Mouse (Mus musculus) hindbrain, embryonic 13.5 days (tissue): ENCODE results near the gene Prpf6. TPM values are rescaled to one million over a fixed set of nuclear protein-coding genes. Genes with fewer than 3 reads are reported as not detected.

Source experiments
- ATAC-seq: fragments of 200-750 bp; cut with Nextera tagmentation; 2 replicates; pipeline ENCODE4 v1.8.0; 2017; ENCODE audit warnings: moderate TSS enrichment; ENCODE audit not compliant: low FRiP score
- H3K27ac ChIP-seq: fragments of 300-500 bp; sonication (generic); 2 replicates; pipeline ENCODE4 v1.5.1; 2015; ENCODE audit warnings: inconsistent platforms, mild to moderate bottlenecking, moderate library complexity
- H3K27me3 ChIP-seq: fragments of 300-500 bp; sonication (generic); 2 replicates; pipeline ENCODE4 v1.6.1; 2015; ENCODE audit warnings: mild to moderate bottlenecking, inconsistent platforms
- H3K36me3 ChIP-seq: fragments of 300-500 bp; sonication (generic); 2 replicates; pipeline ENCODE4 v1.6.1; 2015; ENCODE audit warnings: mild to moderate bottlenecking, inconsistent platforms
- H3K4me1 ChIP-seq: fragments of 300-500 bp; sonication (generic); replicated peaks from 2 replicates; pipeline ENCODE4 v1.6.1; 2015; ENCODE audit warnings: inconsistent platforms
- H3K4me2 ChIP-seq: fragments of 300-500 bp; sonication (generic); 2 replicates; pipeline ENCODE4 v1.6.1; 2015; ENCODE audit warnings: inconsistent platforms, mild to moderate bottlenecking, moderate library complexity
- H3K4me3 ChIP-seq: fragments of 300-500 bp; sonication (generic); 2 replicates; pipeline ENCODE4 v1.5.1; 2015; ENCODE audit warnings: mild to moderate bottlenecking, inconsistent platforms
- H3K9ac ChIP-seq: fragments of 300-500 bp; sonication (generic); 2 replicates; pipeline ENCODE4 v1.6.1; 2015; ENCODE audit warnings: mild to moderate bottlenecking, inconsistent platforms
- H3K9me3 ChIP-seq: fragments of 300-500 bp; sonication (generic); 2 replicates; pipeline ENCODE4 v1.6.1; 2016; ENCODE audit warnings: inconsistent platforms
- WGBS: fragments of 180-500 bp; shearing (Covaris S2); methylation state at CpG from one replicate; pipeline ENCODE4 v1.1.7; 2015; 5-methylcytosine and 5-hydroxymethylcytosine counted together
- polyA plus RNA-seq: library from polyadenylated mRNA; unstranded; fragments of >200 nt; fragmentation: Nextera tagmentation; extraction: Ambion mirVana; gene quantifications from 2 replicates; pipeline ENCODE4 v1.2.1, GENCODE M21; 2015

Gene Prpf6
- polyA plus RNA-seq, 1 experiment from 2014 or later: 63.7 TPM

DNA sequence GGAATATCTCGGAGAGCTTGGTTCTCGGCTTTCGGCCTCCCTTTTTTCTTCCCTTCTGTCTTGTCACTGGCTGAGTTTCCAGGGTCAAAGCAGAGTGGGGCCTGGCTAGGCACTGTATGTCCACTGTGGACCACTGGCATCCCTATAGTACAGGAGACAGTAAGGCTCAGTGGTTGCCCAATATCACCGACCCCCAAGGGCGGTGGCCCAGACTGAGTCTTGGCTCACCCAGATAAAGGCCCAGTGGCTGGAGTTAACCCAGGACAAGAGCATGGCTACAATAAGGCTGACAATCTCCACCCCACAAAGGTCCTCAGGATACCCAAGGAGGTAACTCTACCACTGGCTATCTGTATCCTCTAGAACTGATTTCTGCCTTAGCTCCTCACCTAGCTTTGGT lies 1.2 kb upstream of the Prpf6 start:
- 96% methylated on average over 5 of the region's 5 CpGs for WGBS
- H3K36me3 ChIP-seq: peaks cover 55% of the 10 kb centered on the region
- ATAC-seq: no peak
- peak overlapping the region; percentile 85; the same call in 1 of the 2 replicates for H3K4me2 ChIP-seq
- H3K27me3 ChIP-seq: no peaks in the 10 kb centered on the region
- no peaks in the 10 kb centered on the region for H3K9me3 ChIP-seq
- H3K4me3 ChIP-seq: peak overlapping the region; percentile 96; the same call in 1 of the 2 replicates
- H3K9ac ChIP-seq: peak overlapping the region; percentile 97; the same call in 1 of the 2 replicates
- H3K27ac ChIP-seq: no peak overlapping the region
- peaks cover 33% of the 10 kb centered on the region for H3K4me1 ChIP-seq

DNA sequence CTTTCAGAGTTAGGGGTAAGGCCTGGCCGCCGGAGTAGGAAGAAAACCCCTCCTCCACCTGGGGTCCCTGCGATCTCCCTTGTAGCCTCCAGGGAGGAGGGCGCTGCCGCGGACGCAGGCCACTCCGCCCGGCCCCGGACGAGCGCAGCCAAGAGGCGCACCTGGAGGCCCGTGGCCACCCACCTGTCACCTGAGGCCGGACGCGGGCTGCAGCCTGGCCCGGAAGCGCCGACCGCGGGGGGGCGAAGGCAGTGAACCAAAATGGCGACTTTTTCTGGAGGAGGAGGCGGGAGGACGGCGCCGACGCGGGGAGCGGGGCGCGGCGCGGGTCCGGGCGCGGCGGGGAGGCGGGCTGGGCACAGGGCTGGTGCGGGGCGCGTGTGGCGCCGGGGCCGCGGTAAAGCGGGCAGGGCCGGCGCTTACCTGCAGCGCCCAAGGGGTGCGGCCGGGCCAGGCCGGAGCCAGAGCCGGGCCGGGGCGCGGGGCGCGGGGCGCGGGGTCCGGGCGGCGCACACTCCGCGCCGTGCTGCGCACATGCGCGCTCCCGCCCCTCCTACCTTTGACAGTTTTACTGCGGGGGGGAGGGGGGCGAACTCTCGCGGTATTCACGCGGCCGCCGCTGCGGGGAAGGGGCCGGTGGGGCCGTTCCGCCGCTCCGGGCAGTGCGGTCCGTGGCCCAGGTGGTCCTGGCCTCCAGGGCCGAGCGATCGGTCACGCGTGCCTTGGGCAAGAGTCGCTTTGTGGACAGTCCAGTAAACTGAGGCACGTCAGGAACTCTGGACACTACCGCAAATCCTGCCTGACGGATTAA lies 768 bp downstream of the Prpf6 start, which contains the start of gene Zfp512b:
TSS of gene Zfp512b (minus strand) at position 573 of the 811 bp plus-strand sequence.
- peak; percentile 83 for ATAC-seq
- Histone ChIP-seq H3K9me3 (no peaks in the 10 kb centered on the region), H3K4me2 (peak within 1 kb of the TSS; percentile 85), H3K36me3 (peaks cover 53% of the 10 kb centered on the region), H3K27me3 (no peaks in the 10 kb centered on the region), H3K27ac (peak within 1 kb of the TSS; percentile 93), H3K4me1 (peaks cover 45% of the 10 kb centered on the region), H3K4me3 (peak within 1 kb of the TSS; percentile 96), H3K9ac (peak within 1 kb of the TSS; percentile 97)
- under 1% methylated on average over 71 of the region's 97 CpGs for WGBS

DNA sequence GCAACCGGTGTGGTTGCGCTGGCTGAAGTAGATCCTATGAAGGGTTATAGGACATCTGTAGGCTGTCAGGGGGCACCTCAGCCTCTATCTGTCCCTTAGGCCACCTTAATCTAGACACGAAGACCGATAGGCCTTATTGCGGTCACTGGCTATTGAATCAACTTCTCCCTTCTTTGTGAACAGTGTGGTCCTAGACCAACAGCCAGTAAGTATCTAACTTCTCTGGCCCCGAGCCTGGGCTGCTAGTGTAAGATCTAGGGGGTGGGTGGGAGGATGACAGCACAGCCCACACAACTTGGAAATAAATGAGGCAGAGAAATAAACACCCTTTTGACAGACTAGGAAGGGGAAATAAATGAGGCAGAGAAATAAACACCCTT lies 1.4 kb downstream of the Prpf6 start:
- Histone ChIP-seq H3K27ac (peak overlapping the region; percentile 93), H3K4me1 (peaks cover 51% of the 10 kb centered on the region)

DNA sequence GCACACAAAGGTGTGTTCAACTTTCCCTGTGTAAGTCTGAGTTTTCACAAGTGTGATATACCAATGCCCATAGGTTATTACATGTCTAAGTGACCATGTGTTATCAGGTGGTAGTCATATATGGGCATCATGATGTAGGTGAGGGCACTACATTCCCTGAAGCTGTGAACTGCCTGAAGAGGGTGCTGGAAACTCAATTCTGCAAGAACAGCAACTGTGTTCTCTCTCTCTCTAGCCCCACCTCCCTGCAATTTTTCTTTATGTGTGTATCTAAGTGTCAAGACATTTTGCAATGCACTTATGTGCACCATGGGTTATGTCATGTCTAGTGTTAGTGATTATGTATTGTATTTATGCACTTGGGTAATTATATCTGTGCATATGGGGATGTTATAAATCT lies 2.3 kb downstream of the Prpf6 start:
- Histone ChIP-seq H3K27ac (no peak overlapping the region), H3K4me3 (no peak overlapping the region), H3K27me3 (no peaks in the 10 kb centered on the region), H3K9me3 (no peaks in the 10 kb centered on the region), H3K4me2 (no peak overlapping the region), H3K9ac (no peak overlapping the region), H3K4me1 (peaks cover 57% of the 10 kb centered on the region), H3K36me3 (peaks cover 38% of the 10 kb centered on the region)
- ATAC-seq: no peak

More for the DNA sequence above, 1.4 kb downstream of the Prpf6 start:
- WGBS: 5% methylated on average over 6 of the region's 6 CpGs
- H3K9ac ChIP-seq: peak overlapping the region; percentile 97
- H3K4me2 ChIP-seq: peak overlapping the region; percentile 85
- peak overlapping the region; percentile 96 for H3K4me3 ChIP-seq
- H3K36me3 ChIP-seq: peaks cover 47% of the 10 kb centered on the region
- H3K27me3 ChIP-seq: no peaks in the 10 kb centered on the region
- peak; percentile 37; the same call in 1 of the 2 replicates for ATAC-seq
- no peaks in the 10 kb centered on the region for H3K9me3 ChIP-seq

DNA sequence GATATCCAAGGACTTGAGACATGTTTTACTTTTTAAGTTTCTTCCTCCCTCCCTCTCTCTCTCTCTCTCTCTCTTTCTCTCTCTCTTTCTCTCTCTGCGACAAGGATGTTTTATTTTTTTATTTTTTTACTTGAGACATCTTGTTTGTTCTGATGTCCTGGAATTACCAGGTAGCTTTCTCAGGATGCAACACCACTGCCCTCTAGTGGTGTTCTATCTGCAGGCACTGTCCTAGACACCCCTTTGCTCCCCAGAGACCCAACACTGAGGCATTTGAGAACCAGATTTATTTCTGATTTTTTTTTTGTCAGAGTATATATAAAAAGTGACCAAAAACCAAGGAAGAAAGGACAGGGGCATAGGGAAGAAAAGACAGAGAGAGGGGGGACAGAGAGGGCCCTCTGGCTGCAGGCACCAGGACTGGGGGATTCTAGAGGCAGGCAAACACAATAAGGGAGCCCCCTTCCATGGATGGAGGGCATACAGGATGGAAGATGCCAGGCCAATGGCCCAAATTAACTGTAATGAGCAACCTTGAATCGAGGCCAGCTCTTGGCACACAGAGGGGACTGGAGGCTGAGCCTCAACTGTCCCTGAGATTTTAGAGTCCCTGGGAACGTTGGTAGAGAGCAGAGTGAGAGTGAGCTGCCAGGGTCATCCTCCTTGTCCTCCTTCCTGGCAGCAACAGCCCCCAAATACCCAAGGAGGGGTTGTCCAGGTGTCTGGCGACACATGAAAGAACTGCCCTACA lies 3.5 kb downstream of the Prpf6 start:
- peaks cover 56% of the 10 kb centered on the region for H3K4me1 ChIP-seq

DNA sequence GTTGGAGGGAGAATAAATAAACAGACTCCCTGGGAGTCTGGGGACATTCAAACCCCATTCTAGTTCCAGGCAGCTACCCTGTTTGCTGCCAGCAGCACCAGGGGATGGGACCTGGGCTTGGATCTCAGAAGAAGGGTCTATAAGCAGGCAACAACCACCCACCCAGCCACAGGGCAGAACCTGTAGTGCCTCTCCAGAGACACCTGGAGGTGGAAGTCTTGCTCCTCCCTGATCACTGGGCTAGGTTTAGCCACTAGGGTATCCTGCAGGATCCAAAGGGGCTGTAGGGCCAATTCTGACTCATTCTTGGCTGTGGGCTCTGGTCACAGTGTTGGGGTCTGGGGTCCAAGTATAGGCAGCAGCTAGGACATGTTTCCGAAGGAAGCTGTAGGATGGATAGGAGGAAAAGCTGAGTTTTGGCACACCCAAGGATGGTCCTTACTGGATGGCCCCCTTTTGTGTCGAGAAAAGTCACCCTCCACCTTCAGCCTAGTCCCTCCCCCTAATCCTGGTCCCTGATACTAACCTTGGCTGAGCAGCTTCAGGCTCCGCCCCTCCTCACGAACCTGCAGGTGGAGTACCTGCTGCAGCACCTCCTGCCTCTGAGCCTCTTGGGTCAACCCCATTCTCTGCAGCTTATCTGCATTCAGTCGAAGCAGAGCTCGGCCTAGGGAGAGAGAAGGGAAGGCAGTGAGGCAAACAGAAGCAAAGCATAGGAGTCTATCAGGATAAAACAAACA lies 4.7 kb downstream of the Prpf6 start:
- Histone ChIP-seq H3K9ac (peak overlapping the region; percentile 98; the same call in 1 of the 2 replicates), H3K27ac (no peak overlapping the region), H3K4me2 (no peak overlapping the region), H3K27me3 (no peaks in the 10 kb centered on the region), H3K4me1 (peaks cover 50% of the 10 kb centered on the region), H3K4me3 (no peak overlapping the region), H3K9me3 (no peaks in the 10 kb centered on the region), H3K36me3 (peaks cover 19% of the 10 kb centered on the region)
- 65% methylated on average over 6 of the region's 6 CpGs for WGBS
- ATAC-seq: no peak

More for the DNA sequence above, 3.5 kb downstream of the Prpf6 start:
- ATAC-seq: no peak
- Histone ChIP-seq H3K27ac (no peak overlapping the region), H3K27me3 (no peaks in the 10 kb centered on the region), H3K9me3 (no peaks in the 10 kb centered on the region), H3K4me3 (no peak overlapping the region), H3K36me3 (peaks cover 26% of the 10 kb centered on the region), H3K9ac (no peak overlapping the region), H3K4me2 (no peak overlapping the region)
- WGBS: 77% methylated on average over 4 of the region's 4 CpGs

DNA sequence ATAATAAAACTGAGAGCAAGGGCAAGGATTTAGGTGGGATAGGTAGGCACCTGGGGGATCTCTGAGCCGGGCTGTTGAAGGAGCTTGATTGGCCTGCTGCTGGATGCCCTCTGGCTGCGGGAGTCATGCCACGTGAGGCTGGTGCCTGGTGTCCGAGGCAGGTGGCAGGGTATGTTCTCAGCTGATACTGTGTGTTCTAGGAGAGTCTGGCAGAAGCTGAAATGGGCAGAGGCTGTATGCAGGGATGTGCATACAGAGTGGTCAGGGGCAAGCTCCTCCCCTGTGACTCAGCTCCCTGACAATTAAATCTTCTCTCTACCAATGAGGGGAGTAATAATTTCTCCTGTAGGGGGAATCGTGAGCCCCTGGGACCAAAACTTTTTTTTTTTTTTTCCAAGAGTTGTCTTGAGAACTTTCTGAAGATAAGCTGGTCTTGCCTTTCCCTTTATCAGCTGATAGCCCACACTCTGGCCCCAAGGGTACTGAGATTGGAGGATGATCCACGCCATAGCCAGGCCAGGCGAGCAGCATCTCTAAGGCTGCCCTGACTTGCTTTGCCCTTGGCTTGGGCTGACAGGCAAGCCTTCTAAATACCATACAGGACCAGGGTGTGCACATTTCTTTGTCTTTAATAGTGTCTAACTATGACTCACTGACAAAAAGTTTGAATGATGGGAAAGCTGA lies 5.9 kb downstream of the Prpf6 start:
- Histone ChIP-seq H3K4me1 (peaks cover 55% of the 10 kb centered on the region), H3K27me3 (no peaks in the 10 kb centered on the region), H3K36me3 (peaks cover 19% of the 10 kb centered on the region), H3K4me3 (peak overlapping the region; percentile 80; the same call in 1 of the 2 replicates), H3K27ac (0 out of 2 replicates have a peak overlapping the region, but pooled peaks have one; percentile 96), H3K9ac (peak overlapping the region; percentile 98), H3K9me3 (no peaks in the 10 kb centered on the region), H3K4me2 (peak overlapping the region; percentile 78)
- no peak for ATAC-seq
- 73% methylated on average over 7 of the region's 7 CpGs for WGBS

DNA sequence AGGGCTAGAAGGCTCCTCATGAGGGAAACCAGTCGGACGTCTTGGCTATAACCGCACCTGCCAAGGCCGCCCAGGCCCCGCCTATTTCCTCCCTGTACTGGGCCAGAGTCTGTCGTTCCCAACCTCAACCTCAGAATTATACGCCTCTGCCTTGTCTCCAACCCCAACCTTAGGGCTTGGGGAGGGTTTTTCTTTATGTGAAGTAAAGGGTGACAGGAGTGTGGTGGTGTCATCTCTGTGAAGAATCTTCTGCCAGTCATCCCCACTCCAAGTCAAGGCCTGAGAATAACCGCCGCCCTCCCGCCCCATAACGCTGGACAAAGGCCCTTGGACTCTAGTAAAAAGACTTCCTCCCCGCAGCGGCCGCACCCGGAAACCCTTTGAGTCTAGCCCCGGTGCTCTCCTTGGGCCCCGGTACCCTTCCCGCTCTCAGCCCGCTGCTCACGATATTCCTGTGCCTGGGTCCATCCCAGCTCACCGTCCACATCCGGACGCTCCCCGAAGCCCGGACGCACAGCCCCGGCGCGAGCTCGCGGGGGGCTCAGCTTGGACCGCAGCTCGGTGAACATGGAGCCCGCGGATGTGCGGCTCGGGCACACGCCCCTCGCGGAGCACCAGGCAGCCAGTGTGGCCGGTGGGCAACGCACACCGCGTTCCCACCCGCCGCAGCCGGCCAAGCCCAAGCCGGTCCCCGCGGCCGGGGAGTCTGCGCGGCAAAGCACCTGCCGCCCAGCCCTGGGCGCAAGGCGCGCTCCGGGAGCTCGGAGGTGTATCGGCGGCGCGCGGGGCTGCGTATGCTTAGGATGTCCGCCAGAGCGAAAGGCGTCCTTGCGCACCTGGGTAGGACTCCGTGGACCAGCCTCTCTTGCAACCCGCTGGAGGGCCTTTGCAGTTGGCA lies 7.0 kb downstream of the Prpf6 start, which contains the start of gene Samd10:
TSS of gene Samd10 (minus strand) at position 759 of the 898 bp plus-strand sequence.
- Histone ChIP-seq H3K9ac (peak within 1 kb of the TSS; percentile 98), H3K9me3 (no peaks in the 10 kb centered on the region), H3K27ac (peak within 1 kb of the TSS; percentile 96), H3K4me2 (peak within 1 kb of the TSS; percentile 78), H3K36me3 (peaks cover 19% of the 10 kb centered on the region), H3K4me3 (peak within 1 kb of the TSS; percentile 80), H3K27me3 (no peaks in the 10 kb centered on the region), H3K4me1 (peaks cover 54% of the 10 kb centered on the region)
- 2% methylated on average over 71 of the region's 71 CpGs for WGBS
- peak; percentile 33 for ATAC-seq

DNA sequence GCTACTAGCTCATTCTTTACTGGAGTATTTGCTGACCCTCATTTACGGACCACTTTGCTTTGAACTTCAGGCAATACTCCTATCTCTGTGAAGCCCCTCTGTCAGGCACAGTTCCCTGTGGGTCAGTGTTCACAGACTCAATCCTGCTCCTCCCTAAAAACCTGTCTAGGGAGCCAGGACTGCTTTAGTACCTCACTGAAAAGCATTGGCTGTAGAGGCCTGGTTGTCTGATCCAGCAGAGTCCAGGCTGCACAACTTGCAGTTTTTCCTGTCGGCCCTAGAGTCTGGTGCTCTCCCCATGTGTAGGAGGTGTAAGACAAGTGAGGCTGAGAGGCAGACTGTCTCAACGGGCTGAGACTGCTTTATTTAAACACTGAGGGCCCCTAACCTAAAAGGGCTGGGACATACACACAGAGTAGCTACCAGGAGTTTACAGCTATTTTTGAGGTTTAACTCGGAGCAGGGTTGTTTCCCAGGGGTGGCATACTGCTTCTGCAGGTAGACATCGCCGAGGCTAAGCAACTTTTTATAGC lies 8.6 kb downstream of the Prpf6 start:
- Histone ChIP-seq H3K4me2 (peak overlapping the region; percentile 82), H3K27ac (peak overlapping the region; percentile 88; the same call in 1 of the 2 replicates), H3K9ac (peak overlapping the region; percentile 88), H3K27me3 (no peaks in the 10 kb centered on the region), H3K36me3 (peaks cover 19% of the 10 kb centered on the region), H3K4me3 (peak overlapping the region; percentile 79), H3K9me3 (no peaks in the 10 kb centered on the region), H3K4me1 (peaks cover 52% of the 10 kb centered on the region)
- 68% methylated on average over 6 of the region's 6 CpGs for WGBS
- ATAC-seq: no peak

DNA sequence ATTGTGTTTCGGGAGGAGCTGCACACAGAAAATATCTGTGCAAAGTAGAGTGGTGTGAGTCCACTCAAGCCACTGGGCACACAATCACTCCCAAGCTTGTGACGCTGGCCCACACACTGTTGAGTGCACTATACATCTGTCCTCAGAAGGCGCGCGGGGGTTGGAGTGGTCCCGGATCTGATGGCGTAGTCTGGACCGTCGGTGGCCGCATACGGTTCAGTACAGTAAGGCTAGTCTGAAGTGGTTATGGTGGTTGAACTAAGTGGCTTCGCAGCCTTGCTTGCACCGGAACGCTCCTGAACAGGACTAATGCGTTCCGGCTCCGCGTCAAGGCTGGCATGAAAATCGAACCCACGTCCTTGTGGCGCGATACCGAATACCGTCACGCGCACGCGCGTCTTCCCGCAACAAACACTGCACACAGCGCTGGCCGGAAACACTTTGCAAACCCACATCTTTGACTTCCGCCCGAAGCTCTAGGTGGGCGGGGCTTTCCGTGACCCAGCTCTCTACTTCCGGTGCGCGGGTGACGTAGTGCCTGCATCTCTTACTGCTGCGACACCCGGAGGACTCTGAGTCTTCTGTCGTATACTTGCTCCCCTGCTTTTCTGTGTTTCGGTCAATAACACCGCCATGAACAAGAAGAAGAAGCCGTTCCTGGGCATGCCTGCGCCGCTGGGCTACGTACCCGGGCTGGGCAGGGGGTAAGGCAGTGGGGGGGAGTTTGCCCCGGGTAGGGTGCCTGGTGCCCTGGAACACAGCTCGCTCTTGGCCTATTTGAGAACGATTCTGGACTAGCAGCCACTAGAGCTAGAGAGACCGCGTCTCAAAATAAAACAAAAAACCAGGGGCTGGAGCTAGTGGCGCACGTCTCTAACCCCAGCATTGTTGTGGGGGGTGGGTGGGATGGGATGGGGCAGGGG lies 9.4 kb downstream of the Prpf6 start:
- peak; percentile 94 for ATAC-seq
- WGBS: 2% methylated on average over 57 of the region's 57 CpGs
- Histone ChIP-seq H3K4me1 (peaks cover 48% of the 10 kb centered on the region), H3K27ac (peak overlapping the region; percentile 90), H3K36me3 (peaks cover 11% of the 10 kb centered on the region), H3K4me2 (peak overlapping the region; percentile 82), H3K27me3 (no peaks in the 10 kb centered on the region), H3K9ac (peak overlapping the region; percentile 88), H3K4me3 (peak overlapping the region; percentile 79), H3K9me3 (no peaks in the 10 kb centered on the region)
